Mouse (Mus musculus) kidney, postnatal 0 days (tissue): ENCODE measurements around the gene Sipa1l1. TPM values are rescaled to one million over a fixed set of nuclear protein-coding genes. Genes with fewer than 3 reads are reported as not detected.
A peak's percentile ranks its signal among the peaks of the same experiment; 100 is the strongest.

ENCODE experiments used
- ATAC-seq: fragments of 200-750 bp; cut with Nextera tagmentation; replicated peaks from 2 replicates; pipeline ENCODE4 v1.8.0; 2017; ENCODE audit warnings: low read depth, moderate number of reproducible peaks, moderate TSS enrichment, moderate library complexity; ENCODE audit not compliant: low FRiP score
- DNase-seq: peaks from one replicate; pipeline ENCODE4 v3.0.0-alpha.2; 2016; ENCODE audit warnings: low spot score
- H3K27ac ChIP-seq: fragments of 300-500 bp; sonication (generic); 2 replicates; pipeline ENCODE4 v1.5.1; 2014; ENCODE audit warnings: mild to moderate bottlenecking
- H3K27me3 ChIP-seq: fragments of 300-500 bp; sonication (generic); 2 replicates; pipeline ENCODE4 v1.6.1; 2014; ENCODE audit warnings: low read length, mixed read lengths; ENCODE audit not compliant: insufficient read depth
- H3K36me3 ChIP-seq: fragments of 300-500 bp; sonication (generic); 2 replicates; pipeline ENCODE4 v1.6.1; 2014; ENCODE audit warnings: low read length, mixed read lengths; ENCODE audit not compliant: insufficient read depth
- H3K4me1 ChIP-seq: fragments of 300-500 bp; sonication (generic); replicated peaks from 2 replicates; pipeline ENCODE4 v1.6.1; 2014; ENCODE audit warnings: antibody characterized with exemption, low read length, mixed read lengths; ENCODE audit not compliant: insufficient read depth
- H3K4me2 ChIP-seq: fragments of 300-500 bp; sonication (generic); 2 replicates; pipeline ENCODE4 v1.6.1; 2014; ENCODE audit warnings: mild to moderate bottlenecking, low read length, moderate library complexity, mixed read lengths
- H3K4me3 ChIP-seq: fragments of 300-500 bp; sonication (generic); replicated peaks from 2 replicates; pipeline ENCODE4 v1.5.1; 2014; ENCODE audit warnings: low read depth, low read length
- H3K9ac ChIP-seq: fragments of 300-500 bp; sonication (generic); 2 replicates; pipeline ENCODE4 v1.6.1; 2014; ENCODE audit warnings: low read depth, low read length
- H3K9me3 ChIP-seq: fragments of 300-500 bp; sonication (generic); replicated peaks from 2 replicates; pipeline ENCODE4 v1.6.1; 2016; ENCODE audit warnings: low read length, inconsistent platforms, mixed read lengths
- CTCF ChIP-seq: IDR thresholded peaks from 2 replicates; pipeline ENCODE4 v1.5.1; 2016; ENCODE audit warnings: antibody characterized with exemption, low read depth, mild to moderate bottlenecking, moderate library complexity
- WGBS: fragments of 180-500 bp; shearing (Covaris S2); extraction: QIAGEN DNeasy Blood & Tissue Kit; methylation state at CpG from one replicate; pipeline ENCODE4 v1.1.7; 2014; 5-methylcytosine and 5-hydroxymethylcytosine counted together
- polyA plus RNA-seq: library from polyadenylated mRNA; unstranded; fragments of >200 nt; fragmentation: Nextera tagmentation; extraction: Ambion mirVana; gene quantifications from 2 replicates; pipeline ENCODE4 v1.2.1, GENCODE M21; 2015

The Sipa1l1 gene
- polyA plus RNA-seq, 1 experiment from 2014 or later, result 17.3 TPM

- ATAC-seq (no peak), DNase-seq (no peak)
These were observed 231.7 kb downstream of the Sipa1l1 start for GRCm38 (mm10) chr12:82400783-82401182.

GRCm38 (mm10) chr12:82401440-82401839 lies 232.3 kb downstream of the Sipa1l1 start:
- Histone ChIP-seq H3K4me1 (no peaks in the 10 kb centered on the region; the same call in none of the 2 replicates), H3K27me3 (no peaks in the 10 kb centered on the region), H3K4me2 (no peak overlapping the region), H3K27ac (no peak overlapping the region), H3K9ac (no peak overlapping the region), H3K9me3 (no peaks in the 10 kb centered on the region), H3K4me3 (no peak overlapping the region), H3K36me3 (peaks cover 22% of the 10 kb centered on the region; the same call in 1 of the 2 replicates)
- no peak for ATAC-seq
- WGBS, result 75% methylated on average over 4 of the region's 4 CpGs
- TF ChIP-seq CTCF, result no peak
- DNase-seq, result peak; percentile 53

More at GRCm38 (mm10) chr12:82400783-82401182, 231.7 kb downstream of the Sipa1l1 start:
- H3K36me3 ChIP-seq, result peaks cover 22% of the 10 kb centered on the region; the same call in 1 of the 2 replicates
- H3K27ac ChIP-seq, result no peak overlapping the region
- H3K4me2 ChIP-seq, result no peak overlapping the region
- H3K4me3 ChIP-seq, result no peak overlapping the region
- no peaks in the 10 kb centered on the region for H3K27me3 ChIP-seq
- no peaks in the 10 kb centered on the region; the same call in none of the 2 replicates for H3K4me1 ChIP-seq
- no peak overlapping the region for H3K9ac ChIP-seq
- H3K9me3 ChIP-seq, result no peaks in the 10 kb centered on the region
- TF ChIP-seq CTCF, result no peak
- 44% methylated on average over 7 of the region's 7 CpGs for WGBS

- no peaks in the 10 kb centered on the region; the same call in 1 of the 2 replicates for H3K4me1 ChIP-seq
- WGBS, result 71% methylated on average over 9 of the region's 9 CpGs
- no peak overlapping the region for H3K9ac ChIP-seq
- H3K4me2 ChIP-seq, result no peak overlapping the region
- H3K9me3 ChIP-seq, result no peaks in the 10 kb centered on the region
- H3K27ac ChIP-seq, result no peak overlapping the region
- H3K27me3 ChIP-seq, result no peaks in the 10 kb centered on the region
- no peak for DNase-seq
- no peak for ATAC-seq
- H3K4me3 ChIP-seq, result no peak overlapping the region
- peaks cover 22% of the 10 kb centered on the region; the same call in 1 of the 2 replicates for H3K36me3 ChIP-seq
- no peak for TF ChIP-seq CTCF
These were observed 233.5 kb downstream of the Sipa1l1 start for GRCm38 (mm10) chr12:82402635-82403034.

- no peak overlapping the region for H3K9ac ChIP-seq
- H3K4me2 ChIP-seq, result no peak overlapping the region
- peaks cover 12% of the 10 kb centered on the region; the same call in 1 of the 2 replicates for H3K36me3 ChIP-seq
- no peak overlapping the region for H3K4me3 ChIP-seq
- H3K4me1 ChIP-seq, result 0 out of 2 replicates have a peak, but pooled peaks cover 4% of the 10 kb centered on the region
- no peak for DNase-seq
- H3K27ac ChIP-seq, result no peak overlapping the region
- no peak for TF ChIP-seq CTCF
- H3K9me3 ChIP-seq, result no peaks in the 10 kb centered on the region
- WGBS, result 70% methylated on average over 5 of the region's 5 CpGs
- ATAC-seq, result no peak
- H3K27me3 ChIP-seq, result no peaks in the 10 kb centered on the region
These were observed 238.6 kb downstream of the Sipa1l1 start for GRCm38 (mm10) chr12:82407531-82408255.

- no peak for DNase-seq
- TF ChIP-seq CTCF, result no peak
These were observed 239.4 kb downstream of the Sipa1l1 start for GRCm38 (mm10) chr12:82408486-82408885.

GRCm38 (mm10) chr12:82409686-82410472 lies 240.8 kb downstream of the Sipa1l1 start:
- Histone ChIP-seq H3K4me2 (no peak overlapping the region), H3K4me3 (no peak overlapping the region), H3K9me3 (no peaks in the 10 kb centered on the region), H3K9ac (no peak overlapping the region), H3K27ac (no peak overlapping the region), H3K27me3 (no peaks in the 10 kb centered on the region), H3K4me1 (0 out of 2 replicates have a peak, but pooled peaks cover 4% of the 10 kb centered on the region), H3K36me3 (0 out of 2 replicates have a peak, but pooled peaks cover 3% of the 10 kb centered on the region)
- ATAC-seq, result no peak
- WGBS, result 63% methylated on average over 7 of the region's 7 CpGs
- no peak for TF ChIP-seq CTCF
- DNase-seq, result peak; percentile 46

More at GRCm38 (mm10) chr12:82408486-82408885, 239.4 kb downstream of the Sipa1l1 start:
- no peak overlapping the region for H3K4me3 ChIP-seq
- no peak for ATAC-seq
- H3K4me2 ChIP-seq, result no peak overlapping the region
- no peak overlapping the region for H3K9ac ChIP-seq
- no peaks in the 10 kb centered on the region for H3K9me3 ChIP-seq
- 0 out of 2 replicates have a peak, but pooled peaks cover 4% of the 10 kb centered on the region for H3K4me1 ChIP-seq
- H3K36me3 ChIP-seq, result peaks cover 8% of the 10 kb centered on the region; the same call in 1 of the 2 replicates
- WGBS, result 88% methylated on average over 6 of the region's 6 CpGs
- H3K27me3 ChIP-seq, result no peaks in the 10 kb centered on the region
- H3K27ac ChIP-seq, result no peak overlapping the region
